Mouse (Mus musculus): ENCODE results near the gene Galc. TPM values are rescaled to one million over a fixed set of nuclear protein-coding genes. Genes with fewer than 3 reads are reported as not detected.

Gene Galc
- total and polyA plus RNA-seq, 3 experiments: not detected

DNA sequence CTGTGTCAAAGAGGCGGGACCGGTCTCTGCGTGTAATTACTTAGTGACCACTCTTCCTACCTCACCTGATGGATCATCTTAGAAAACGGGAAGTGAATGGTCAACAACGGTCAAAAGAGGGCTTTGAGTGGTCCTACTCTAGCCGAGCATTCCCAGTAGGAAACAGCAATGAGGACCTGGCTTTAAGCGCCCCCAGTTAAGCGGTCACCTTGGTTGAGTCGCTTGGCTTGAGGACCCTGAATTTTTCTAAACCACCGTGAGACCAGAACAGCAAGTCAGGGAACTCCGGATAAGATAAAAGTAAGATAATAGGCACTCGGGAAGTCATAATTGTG is 226 bp upstream of the Galc start:
- Histone ChIP-seq H3K4me3 (ENCODE audit: control insufficient read depth in 1 of 2, insufficient read depth in 1 of 2, low read depth in 2 of 2, low read length in 2 of 2) (no peak overlapping the region), H3K9ac (ENCODE audit: control insufficient read depth, low read depth, low read length, poor library complexity, severe bottlenecking) (no peak overlapping the region), H3K4me1 (ENCODE audit: control insufficient read depth in 1 of 2, insufficient read depth in 2 of 2, low read length in 2 of 2) (no peaks in the 10 kb centered on the region), H3K27ac (ENCODE audit: control insufficient read depth, low read depth, low read length) (no peak overlapping the region), H3K36me3 (ENCODE audit: control insufficient read depth in 1 of 2, insufficient read depth in 2 of 2, low read length in 2 of 2) (no peaks in the 10 kb centered on the region), H3K79me2 (ENCODE audit: control insufficient read depth, insufficient read depth, low read length, poor library complexity) (no peaks in the 10 kb centered on the region), H3K9me3 (replicated peaks; ENCODE audit: insufficient read depth, low read length) (no peaks in the 10 kb centered on the region), H3K27me3 (ENCODE audit: control insufficient read depth in 1 of 2, insufficient read depth in 2 of 2, low read length in 2 of 2) (no peaks in the 10 kb centered on the region)
- no peak for DNase-seq (ENCODE audit: low read depth, low spot score)
- no peak for TF ChIP-seq ETS1 (IDR thresholded peaks at IDR 0.05; ENCODE audit: low read depth, low read length)
- no peak for TF ChIP-seq NRF1 (IDR thresholded peaks at IDR 0.05; ENCODE audit: insufficient read depth, low read depth, low read length, poor library complexity, severe bottlenecking)
- no peak for TF ChIP-seq POLR2A (IDR thresholded peaks at IDR 0.05; ENCODE audit: control insufficient read depth in 1 of 2, insufficient read depth in 1 of 2, low read depth in 1 of 2, low read length in 2 of 2, poor library complexity in 1 of 2)
- TF ChIP-seq EP300 (IDR thresholded peaks at IDR 0.05; ENCODE audit: low read depth in 1 of 2, low read length in 2 of 2): no peak
- no peak for TF ChIP-seq ZMIZ1 (IDR thresholded peaks at IDR 0.05; ENCODE audit: low read depth, low read length)
- no peak for TF ChIP-seq UBTF (IDR thresholded peaks at IDR 0.05; ENCODE audit: borderline replicate concordance, insufficient read depth, low read depth, low read length)
- no peak for TF ChIP-seq RCOR1 (IDR thresholded peaks at IDR 0.05; ENCODE audit: low read depth, low read length)
- no peak for TF ChIP-seq BHLHE40 (IDR thresholded peaks at IDR 0.05; ENCODE audit: borderline replicate concordance, low read depth, low read length)
- no peak for TF ChIP-seq MYB (IDR thresholded peaks at IDR 0.05; ENCODE audit: low read depth, low read length)
- TF ChIP-seq MEF2A (IDR thresholded peaks at IDR 0.05; ENCODE audit: extremely low read depth, insufficient replicate concordance, low read depth, low read length, poor library complexity, severe bottlenecking): no peak
- no peak for TF ChIP-seq ZNF384 (IDR thresholded peaks at IDR 0.05; ENCODE audit: low read depth, low read length)

DNA sequence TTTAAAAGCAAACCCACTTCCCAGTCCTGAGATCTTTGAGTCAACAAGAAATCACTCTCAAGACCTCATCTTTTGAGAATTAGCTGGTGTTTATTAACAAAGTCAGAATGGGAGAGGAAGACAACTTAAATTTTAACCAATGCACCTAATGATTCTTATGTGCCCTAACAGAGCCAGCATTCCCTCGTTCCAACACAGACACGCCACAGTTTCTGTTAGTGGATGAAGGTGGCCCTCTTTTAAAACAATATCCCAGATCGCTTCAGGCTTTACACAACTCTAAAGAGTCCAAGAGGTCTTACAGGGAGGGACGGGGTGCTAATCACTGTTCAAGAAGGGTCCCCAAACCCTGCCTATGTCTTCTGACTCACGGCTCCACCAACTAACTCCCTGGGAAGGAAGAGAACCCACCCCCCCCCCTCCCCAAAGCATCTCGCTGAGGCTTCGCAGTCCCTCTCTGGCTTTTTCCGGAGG is 851 bp downstream of the Galc start:
- DNase-seq (ENCODE audit: low read depth, low spot score): no peak
- H3K4me1 ChIP-seq (ENCODE audit: control insufficient read depth in 1 of 2, insufficient read depth in 2 of 2, low read length in 2 of 2): no peaks in the 10 kb centered on the region
- no peaks in the 10 kb centered on the region for H3K36me3 ChIP-seq (ENCODE audit: control insufficient read depth in 1 of 2, insufficient read depth in 2 of 2, low read length in 2 of 2)
- TF ChIP-seq CHD2 (IDR thresholded peaks at IDR 0.05; ENCODE audit: low read length) (no peak), SMC3 (IDR thresholded peaks at IDR 0.05; ENCODE audit: low read depth, low read length) (no peak), GABPA (IDR thresholded peaks at IDR 0.05; ENCODE audit: low read depth, low read length) (no peak), ETS1 (IDR thresholded peaks at IDR 0.05; ENCODE audit: low read depth, low read length) (no peak), ZMIZ1 (IDR thresholded peaks at IDR 0.05; ENCODE audit: low read depth, low read length) (no peak), CTCF (IDR thresholded peaks at IDR 0.05 in 2 of 3, conservative IDR thresholded peaks at IDR 0.05 in 1 of 3; ENCODE audit: control insufficient read depth in 1 of 3, insufficient read depth in 1 of 3, low read depth in 2 of 3, low read length in 3 of 3, poor library complexity in 1 of 3, severe bottlenecking in 1 of 3) (no peak), POLR2A (IDR thresholded peaks at IDR 0.05; ENCODE audit: control insufficient read depth in 1 of 2, insufficient read depth in 1 of 2, low read depth in 1 of 2, low read length in 2 of 2, poor library complexity in 1 of 2) (no peak), MAX (IDR thresholded peaks at IDR 0.05; ENCODE audit: low read length) (no peak), GATA1 (IDR thresholded peaks at IDR 0.05; ENCODE audit: low read depth, low read length) (no peak), SIN3A (IDR thresholded peaks at IDR 0.05; ENCODE audit: low read length) (no peak), JUND (IDR thresholded peaks at IDR 0.05; ENCODE audit: low read depth, low read length) (no peak), MAFK (IDR thresholded peaks at IDR 0.05; ENCODE audit: borderline replicate concordance, low read depth, low read length) (no peak), NELFE (IDR thresholded peaks at IDR 0.05; ENCODE audit: low read depth, low read length) (no peak), HCFC1 (IDR thresholded peaks at IDR 0.05; ENCODE audit: low read depth, low read length) (no peak)
- no peak overlapping the region for H3K4me3 ChIP-seq (ENCODE audit: control insufficient read depth in 1 of 2, insufficient read depth in 1 of 2, low read depth in 2 of 2, low read length in 2 of 2)
- H3K9ac ChIP-seq (ENCODE audit: control insufficient read depth, low read depth, low read length, poor library complexity, severe bottlenecking): no peak overlapping the region
- H3K27ac ChIP-seq (ENCODE audit: control insufficient read depth, low read depth, low read length): no peak overlapping the region
- H3K9me3 ChIP-seq (replicated peaks; ENCODE audit: insufficient read depth, low read length): no peaks in the 10 kb centered on the region
- H3K79me2 ChIP-seq (ENCODE audit: control insufficient read depth, insufficient read depth, low read length, poor library complexity): no peaks in the 10 kb centered on the region
- no peaks in the 10 kb centered on the region for H3K27me3 ChIP-seq (ENCODE audit: control insufficient read depth in 1 of 2, insufficient read depth in 2 of 2, low read length in 2 of 2)

All from MEL (cell line).